18 mouse cellular contexts compared by ENCODE assay signal in genomic region chr11:75262181-75262580, GRCm38 (mm10).
DNase-seq lines count a peak whose midpoint lies in the region; ATAC-seq lines count a peak whose summit lies in the region.
"Had no signal": no experiment of that assay in that cellular context is flagged by ENCODE, and none has a peak within 500 bp of the region (broad histone marks: within the 10 kb centered on the region; RNA-seq: fewer than 3 reads in every experiment).

No protein-coding gene starts in this region.

- H3K27ac ChIP-seq in forebrain, embryonic 12.5 days, result peak overlapping the region; percentile 75; the same call in 1 of the 2 replicates
- H3K27ac ChIP-seq in forebrain, embryonic 11.5 days (ENCODE audit: low read depth, low read length), result no peak overlapping the region
- H3K27ac ChIP-seq in hindbrain, embryonic 13.5 days, result no peak overlapping the region; the same call in 1 of the 2 replicates
- H3K27ac ChIP-seq in hindbrain, embryonic 16.5 days (ENCODE audit: low read depth, low read length), result no peak overlapping the region
- peak overlapping the region; percentile 74; the same call in 1 of the 2 replicates for H3K27ac ChIP-seq in midbrain, embryonic 13.5 days
- no peak overlapping the region for H3K27ac ChIP-seq in midbrain, embryonic 14.5 days (replicated peaks; ENCODE audit: low read depth, low read length)
- H3K27ac ChIP-seq: gastrocnemius, adult 2 months; limb, embryonic 13.5 days; liver, embryonic 13.5 days had no signal

- no peaks in the 10 kb centered on the region for H3K36me3 ChIP-seq in forebrain, embryonic 12.5 days (replicated peaks)
- H3K36me3 ChIP-seq in forebrain, embryonic 11.5 days (ENCODE audit: control insufficient read depth, insufficient read depth, low read length), result no peaks in the 10 kb centered on the region
- H3K36me3 ChIP-seq in hindbrain, embryonic 13.5 days, result no peaks in the 10 kb centered on the region
- H3K36me3 ChIP-seq in hindbrain, embryonic 16.5 days (ENCODE audit: control insufficient read depth, insufficient read depth, low read length), result no peaks in the 10 kb centered on the region
- no peaks in the 10 kb centered on the region for H3K36me3 ChIP-seq in midbrain, embryonic 13.5 days
- peaks cover 12% of the 10 kb centered on the region; the same call in 1 of the 2 replicates for H3K36me3 ChIP-seq in midbrain, embryonic 14.5 days (ENCODE audit: control insufficient read depth, insufficient read depth, low read length)
- H3K36me3 ChIP-seq: limb, embryonic 13.5 days; liver, embryonic 13.5 days had no signal

- H3K27me3 ChIP-seq in forebrain, embryonic 12.5 days, result peaks cover 23% of the 10 kb centered on the region; the same call in 1 of the 2 replicates
- no peaks in the 10 kb centered on the region; the same call in 1 of the 2 replicates for H3K27me3 ChIP-seq in forebrain, embryonic 11.5 days (ENCODE audit: control insufficient read depth, insufficient read depth, low read length)
- no peaks in the 10 kb centered on the region for H3K27me3 ChIP-seq in hindbrain, embryonic 13.5 days
- no peaks in the 10 kb centered on the region for H3K27me3 ChIP-seq in hindbrain, embryonic 16.5 days (replicated peaks; ENCODE audit: control insufficient read depth, insufficient read depth, low read length)
- H3K27me3 ChIP-seq in midbrain, embryonic 13.5 days, result no peaks in the 10 kb centered on the region
- H3K27me3 ChIP-seq in midbrain, embryonic 14.5 days (ENCODE audit: control insufficient read depth, insufficient read depth, low read length), result no peaks in the 10 kb centered on the region
- H3K27me3 ChIP-seq: heart, embryonic 15.5 days; liver, embryonic 13.5 days had no signal

- WGBS in forebrain, embryonic 12.5 days, result 86% methylated on average over 3 of the region's 3 CpGs
- WGBS in forebrain, embryonic 11.5 days, result 91% methylated on average over 3 of the region's 3 CpGs
- 92% methylated on average over 3 of the region's 3 CpGs for WGBS in hindbrain, embryonic 13.5 days
- 90% methylated on average over 3 of the region's 3 CpGs for WGBS in hindbrain, embryonic 16.5 days
- WGBS in midbrain, embryonic 13.5 days, result 85% methylated on average over 3 of the region's 3 CpGs
- WGBS in midbrain, embryonic 14.5 days, result 86% methylated on average over 3 of the region's 3 CpGs

- H3K4me2 ChIP-seq in forebrain, embryonic 12.5 days, result no peak overlapping the region
- H3K4me2 ChIP-seq in forebrain, embryonic 11.5 days (ENCODE audit: low read depth, low read length, severe bottlenecking), result no peak overlapping the region
- H3K4me2 ChIP-seq in hindbrain, embryonic 13.5 days, result no peak overlapping the region
- H3K4me2 ChIP-seq in hindbrain, embryonic 16.5 days (ENCODE audit: low read length), result no peak overlapping the region
- no peak overlapping the region for H3K4me2 ChIP-seq in midbrain, embryonic 13.5 days (replicated peaks)
- H3K4me2 ChIP-seq in midbrain, embryonic 14.5 days (ENCODE audit: low read length), result no peak overlapping the region
- H3K4me2 ChIP-seq: heart, embryonic 15.5 days; limb, embryonic 13.5 days; liver, embryonic 13.5 days; lung, embryonic 14.5 days had no signal

- H3K4me1 ChIP-seq in forebrain, embryonic 12.5 days, result peaks cover 36% of the 10 kb centered on the region
- H3K4me1 ChIP-seq in forebrain, embryonic 11.5 days (replicated peaks; ENCODE audit: control insufficient read depth, insufficient read depth, low read length), result peaks cover 9% of the 10 kb centered on the region
- peaks cover 62% of the 10 kb centered on the region for H3K4me1 ChIP-seq in hindbrain, embryonic 13.5 days (replicated peaks)
- peaks cover 22% of the 10 kb centered on the region for H3K4me1 ChIP-seq in hindbrain, embryonic 16.5 days (ENCODE audit: control insufficient read depth, insufficient read depth, low read depth, low read length)
- H3K4me1 ChIP-seq in midbrain, embryonic 13.5 days (replicated peaks), result peaks cover 53% of the 10 kb centered on the region
- H3K4me1 ChIP-seq in midbrain, embryonic 14.5 days (ENCODE audit: control insufficient read depth, insufficient read depth, low read length), result peaks cover 30% of the 10 kb centered on the region

- no peak for ATAC-seq in forebrain, embryonic 12.5 days (ENCODE audit: low FRiP score)
- no peak for ATAC-seq in forebrain, embryonic 11.5 days (replicated peaks; ENCODE audit: low FRiP score)
- ATAC-seq in hindbrain, embryonic 13.5 days (ENCODE audit: low FRiP score), result no peak
- no peak for ATAC-seq in hindbrain, embryonic 16.5 days
- ATAC-seq in midbrain, embryonic 13.5 days, result no peak
- ATAC-seq in midbrain, embryonic 14.5 days (ENCODE audit: low FRiP score, low TSS enrichment), result no peak

- H3K4me3 ChIP-seq in forebrain, embryonic 12.5 days (replicated peaks), result no peak overlapping the region
- H3K4me3 ChIP-seq in forebrain, embryonic 11.5 days (ENCODE audit: low read depth, low read length), result no peak overlapping the region
- no peak overlapping the region for H3K4me3 ChIP-seq in hindbrain, embryonic 13.5 days
- no peak overlapping the region for H3K4me3 ChIP-seq in hindbrain, embryonic 16.5 days (ENCODE audit: low read length)
- no peak overlapping the region for H3K4me3 ChIP-seq in midbrain, embryonic 13.5 days (replicated peaks)
- no peak overlapping the region for H3K4me3 ChIP-seq in midbrain, embryonic 14.5 days (replicated peaks; ENCODE audit: low read depth, low read length)
- H3K4me3 ChIP-seq: gastrocnemius, adult 2 months; heart, embryonic 15.5 days; limb, embryonic 13.5 days; liver, embryonic 13.5 days had no signal

- no peaks in the 10 kb centered on the region for H3K9me3 ChIP-seq in forebrain, embryonic 12.5 days
- no peaks in the 10 kb centered on the region for H3K9me3 ChIP-seq in forebrain, embryonic 11.5 days (ENCODE audit: control insufficient read depth, low read length)
- H3K9me3 ChIP-seq in hindbrain, embryonic 13.5 days, result no peaks in the 10 kb centered on the region
- H3K9me3 ChIP-seq in hindbrain, embryonic 16.5 days (ENCODE audit: control insufficient read depth, low read length), result no peaks in the 10 kb centered on the region
- H3K9me3 ChIP-seq in midbrain, embryonic 13.5 days, result no peaks in the 10 kb centered on the region
- no peaks in the 10 kb centered on the region for H3K9me3 ChIP-seq in midbrain, embryonic 14.5 days (ENCODE audit: control insufficient read depth, low read length)
- H3K9me3 ChIP-seq: heart, embryonic 15.5 days; limb, embryonic 13.5 days; liver, embryonic 13.5 days had no signal

- no peak overlapping the region for H3K9ac ChIP-seq in forebrain, embryonic 12.5 days
- no peak overlapping the region for H3K9ac ChIP-seq in forebrain, embryonic 11.5 days (ENCODE audit: low read length)
- H3K9ac ChIP-seq in hindbrain, embryonic 13.5 days, result 0 out of 2 replicates have a peak overlapping the region, but pooled peaks have one; percentile 9
- H3K9ac ChIP-seq in hindbrain, embryonic 16.5 days (ENCODE audit: low read depth, low read length), result no peak overlapping the region
- no peak overlapping the region for H3K9ac ChIP-seq in midbrain, embryonic 13.5 days (replicated peaks)
- no peak overlapping the region for H3K9ac ChIP-seq in midbrain, embryonic 14.5 days (replicated peaks; ENCODE audit: low read length)
- H3K9ac ChIP-seq: heart, embryonic 15.5 days; limb, embryonic 13.5 days; liver, embryonic 13.5 days; lung, embryonic 14.5 days had no signal

- DNase-seq in forebrain, embryonic 11.5 days (ENCODE audit: low spot score), result no peak
- no peak for DNase-seq in midbrain, embryonic 14.5 days
- no peak for DNase-seq in kidney, adult 11 months
- DNase-seq: cerebellum, adult 9-10 months; gastrocnemius, adult 2 months; kidney, adult 8-10 months; kidney, postnatal 36 days; layer of hippocampus, adult 9-11 months; liver, embryonic 13.5 days; lung, embryonic 14.5 days; lung, postnatal 36 days; thymus, postnatal 25 days had no signal

Comparison
In these comparisons a context has a peak if more than half of its experiments do, and no peak if none do; other contexts are left out.
1. H3K27ac ChIP-seq: peak in forebrain, embryonic 12.5 days (single experiment) and midbrain, embryonic 13.5 days (single experiment); none in forebrain, embryonic 11.5 days (single experiment), hindbrain, embryonic 13.5 days (single experiment), hindbrain, embryonic 16.5 days (single experiment) and midbrain, embryonic 14.5 days (single experiment).